Mouse (Mus musculus): ENCODE measurements around the gene Crybb1.

Crybb1 gene

DNA sequence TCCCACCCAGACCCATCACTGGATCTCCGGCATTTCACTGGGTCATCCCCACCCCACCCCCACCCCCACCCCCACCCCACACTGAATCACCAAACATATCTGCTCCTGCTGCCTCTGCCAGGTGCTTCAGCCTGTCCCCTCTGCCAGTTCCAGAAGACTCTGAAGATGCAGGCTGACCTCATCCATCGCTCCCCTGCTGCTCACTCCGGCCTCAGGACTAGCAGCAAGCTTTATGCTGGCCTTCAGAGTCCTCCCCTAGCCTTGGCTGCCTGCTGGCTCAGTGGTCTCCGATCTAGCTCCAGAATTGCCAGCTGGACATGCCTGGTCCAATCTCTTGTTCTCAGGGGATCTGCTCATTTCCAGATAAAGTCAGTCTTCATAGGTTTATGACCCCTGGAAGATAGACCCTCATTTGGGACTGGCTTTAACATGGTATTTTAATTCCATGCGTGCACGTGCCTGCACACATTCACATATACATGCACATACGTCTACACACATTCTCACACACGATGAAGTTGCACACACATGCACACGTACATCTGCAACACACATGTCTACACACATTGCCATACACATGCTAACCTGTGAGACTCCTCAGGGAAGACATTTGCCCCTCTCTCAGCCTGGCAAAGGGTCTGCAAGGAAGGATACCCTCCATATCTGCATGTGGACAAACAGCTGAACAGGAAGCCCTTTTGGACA lies 17.6 kb upstream of the Crybb1 start:
- DNase-seq (ENCODE audit: low read depth, low spot score) = no peak

DNA sequence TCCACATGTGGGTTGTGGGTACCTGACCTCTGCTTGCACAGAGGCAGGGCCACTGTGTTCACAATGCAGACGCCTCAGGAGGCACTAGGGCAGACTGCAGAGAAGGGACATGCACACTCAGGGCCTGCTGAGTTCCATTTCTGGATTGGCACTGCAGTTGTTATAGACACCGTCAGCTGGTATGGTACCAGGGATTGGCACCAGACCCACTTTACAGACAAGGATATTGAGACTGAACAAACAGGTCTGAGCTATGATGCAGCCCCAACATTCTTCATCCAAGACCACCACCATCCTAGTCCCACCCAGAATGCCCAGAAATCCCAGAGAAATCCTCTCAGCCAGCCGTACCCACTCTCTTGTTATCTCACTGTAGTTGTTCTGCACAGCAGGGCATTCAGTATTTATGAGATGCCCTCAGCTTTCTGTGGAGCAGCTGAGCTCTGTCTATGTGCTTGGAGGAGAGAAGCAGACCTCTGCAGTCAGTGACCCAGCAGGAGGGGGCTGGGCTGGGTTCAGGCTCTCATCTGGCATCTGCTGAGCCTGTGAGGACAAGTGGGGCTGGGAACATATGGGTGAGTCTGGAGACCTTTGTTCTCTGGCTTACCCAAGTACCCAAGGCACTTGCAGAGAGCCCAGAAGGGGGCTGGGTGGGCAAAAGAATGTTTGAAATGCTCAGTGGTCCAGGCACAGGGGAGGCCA lies 16.7 kb upstream of the Crybb1 start:
- DNase-seq (ENCODE audit: low read depth, low spot score) = no peak

GRCm38 (mm10) chr5:112240761-112241160 lies 14.9 kb upstream of the Crybb1 start:
- peak; percentile 74 for DNase-seq (ENCODE audit: low read depth, low spot score)

- no peak for DNase-seq (ENCODE audit: low read depth, low spot score)
These were observed 13.8 kb upstream of the Crybb1 start for GRCm38 (mm10) chr5:112241849-112242248.

- DNase-seq (ENCODE audit: low read depth, low spot score) = no peak
These were observed 13.2 kb upstream of the Crybb1 start for GRCm38 (mm10) chr5:112242361-112242778.

DNA sequence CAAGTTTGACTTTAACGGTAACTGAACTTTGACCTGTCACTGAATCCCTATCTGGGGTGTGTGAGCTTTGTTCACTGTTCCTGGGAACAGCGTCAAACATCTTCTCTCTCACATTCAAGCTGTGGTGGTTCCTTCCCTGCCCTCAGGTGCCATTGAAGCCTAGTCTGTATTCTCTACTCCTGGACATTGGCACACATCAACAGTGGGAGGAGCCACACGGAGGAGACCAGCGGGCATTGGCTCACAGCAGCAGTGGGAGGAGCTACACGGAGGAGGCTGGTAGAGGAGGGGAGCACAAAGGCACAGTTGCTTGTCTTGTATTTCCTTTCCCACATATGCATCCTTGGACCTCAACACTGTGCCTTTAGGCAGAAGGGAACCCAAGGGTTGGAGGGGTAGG lies 12.6 kb upstream of the Crybb1 start:
- DNase-seq (ENCODE audit: low read depth, low spot score) = no peak

GRCm38 (mm10) chr5:112243539-112244274 lies 11.9 kb upstream of the Crybb1 start:
- no peak for DNase-seq (ENCODE audit: low read depth, low spot score)

DNA sequence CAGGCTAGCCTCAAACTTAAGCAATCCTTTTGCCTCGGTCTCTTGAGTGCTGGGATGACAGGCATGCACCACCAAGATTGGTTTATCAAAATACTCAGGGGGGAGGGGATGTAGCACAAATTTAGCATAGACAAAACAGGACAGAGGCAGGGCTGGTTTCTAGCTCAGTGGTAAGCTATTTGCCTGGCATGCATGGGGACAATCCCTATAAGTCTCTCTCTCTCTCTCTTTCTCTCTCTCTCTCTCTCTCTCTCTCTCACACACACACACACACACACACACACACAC lies 11.4 kb upstream of the Crybb1 start:
- DNase-seq (ENCODE audit: low read depth, low spot score) = no peak

DNA sequence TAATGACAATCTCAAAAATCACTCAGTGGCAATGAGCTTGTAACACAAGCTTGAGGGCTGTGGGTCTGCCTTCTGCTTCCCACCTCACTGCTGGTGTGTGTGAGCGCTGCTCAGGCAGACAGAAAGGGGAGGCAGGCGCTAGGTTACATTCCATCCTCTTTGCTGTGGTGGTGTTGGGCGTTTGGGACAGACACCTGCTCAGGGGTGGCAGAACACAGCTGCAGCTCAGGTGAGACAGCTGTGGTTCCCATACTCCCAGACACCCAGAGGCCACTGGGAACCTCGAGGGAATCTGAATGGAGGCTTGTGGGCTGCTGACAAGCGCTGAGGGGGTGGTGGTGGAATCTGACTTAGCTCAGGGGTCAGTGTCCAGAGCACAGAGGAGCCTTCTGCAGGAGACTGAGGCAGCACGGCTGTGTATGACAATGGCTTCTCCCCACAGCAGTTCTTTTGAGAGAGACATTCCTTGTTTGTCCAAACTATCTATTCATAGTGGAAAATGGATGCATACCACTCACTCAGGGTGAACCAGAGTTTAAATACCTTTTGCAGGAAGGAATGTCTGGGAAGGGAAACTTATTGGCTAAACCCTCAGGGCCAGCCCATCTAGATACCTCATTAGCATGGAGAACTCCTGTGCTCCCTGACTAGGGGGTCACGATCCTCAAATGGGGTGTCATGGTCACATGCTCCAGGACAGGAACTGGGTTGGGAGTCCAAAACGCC lies 10.6 kb upstream of the Crybb1 start:
- no peak for DNase-seq (ENCODE audit: low read depth, low spot score)

DNA sequence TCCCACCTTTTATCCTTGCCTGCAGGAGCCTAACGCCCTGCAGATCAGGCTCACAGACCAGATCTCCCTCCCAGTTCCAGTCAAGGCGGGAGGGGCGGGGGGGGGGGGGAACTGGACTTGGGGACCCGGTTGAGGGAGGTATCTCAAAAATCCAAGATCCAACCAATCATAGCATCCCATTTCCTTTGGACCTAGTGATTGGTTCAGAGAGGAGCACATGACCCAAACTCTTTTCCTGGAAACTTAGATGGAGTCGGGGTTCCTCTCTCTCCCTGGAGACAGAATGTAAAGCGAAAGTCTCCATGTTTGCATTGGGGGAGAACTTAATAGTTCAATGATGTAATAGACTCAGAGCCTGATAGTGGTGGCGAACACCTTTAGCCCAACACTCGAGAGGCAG lies 8.2 kb upstream of the Crybb1 start:
- no peak for DNase-seq (ENCODE audit: low read depth, low spot score)

- DNase-seq (ENCODE audit: low read depth, low spot score) = no peak
These were observed 6.5 kb upstream of the Crybb1 start for GRCm38 (mm10) chr5:112249106-112249505.

DNA sequence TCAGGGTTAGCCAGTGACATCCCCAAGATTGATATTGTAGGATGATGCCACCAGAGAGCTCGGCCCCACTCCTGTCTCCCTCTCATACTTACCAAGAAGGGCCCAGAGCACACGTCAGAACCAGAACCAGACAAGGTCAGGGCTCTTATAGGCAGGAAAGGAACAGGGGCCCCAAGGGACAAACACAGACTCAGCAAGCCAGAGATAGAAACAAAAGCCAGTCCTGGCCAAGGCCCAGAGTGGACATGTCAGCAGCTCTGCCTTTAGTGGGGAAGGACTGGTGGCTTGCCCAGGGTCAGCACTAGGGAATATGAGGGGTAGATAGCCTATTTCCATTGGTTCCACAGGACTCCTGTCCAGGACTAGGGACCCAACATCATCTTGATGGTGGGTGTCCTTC lies 3.2 kb upstream of the Crybb1 start, which contains the start of gene Cryba4:
Cryba4 (minus strand) TSS at position 119 of the 400 bp plus-strand sequence.
- no peak for DNase-seq (ENCODE audit: low read depth, low spot score)

DNA sequence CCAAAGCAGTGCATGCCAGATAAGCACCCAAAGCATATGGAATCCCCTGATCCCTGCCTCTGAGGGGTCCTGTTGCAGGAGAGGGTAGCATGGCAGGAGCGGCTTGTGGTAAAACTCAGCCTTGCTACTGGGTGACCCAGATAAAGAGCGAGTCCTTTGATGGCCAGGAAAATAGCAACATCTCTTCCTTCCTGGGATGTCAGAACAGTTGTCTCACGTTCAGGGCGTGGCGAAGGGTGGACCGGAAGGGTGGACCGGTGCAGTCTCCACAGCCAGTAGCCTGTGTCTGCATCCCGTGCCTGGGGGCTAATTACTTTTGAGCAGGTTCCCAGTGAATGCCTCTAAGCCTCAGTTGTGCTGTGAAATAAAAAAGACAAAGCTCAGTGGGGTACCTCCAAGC lies 2.4 kb upstream of the Crybb1 start:
- no peak for DNase-seq (ENCODE audit: low read depth, low spot score)

DNA sequence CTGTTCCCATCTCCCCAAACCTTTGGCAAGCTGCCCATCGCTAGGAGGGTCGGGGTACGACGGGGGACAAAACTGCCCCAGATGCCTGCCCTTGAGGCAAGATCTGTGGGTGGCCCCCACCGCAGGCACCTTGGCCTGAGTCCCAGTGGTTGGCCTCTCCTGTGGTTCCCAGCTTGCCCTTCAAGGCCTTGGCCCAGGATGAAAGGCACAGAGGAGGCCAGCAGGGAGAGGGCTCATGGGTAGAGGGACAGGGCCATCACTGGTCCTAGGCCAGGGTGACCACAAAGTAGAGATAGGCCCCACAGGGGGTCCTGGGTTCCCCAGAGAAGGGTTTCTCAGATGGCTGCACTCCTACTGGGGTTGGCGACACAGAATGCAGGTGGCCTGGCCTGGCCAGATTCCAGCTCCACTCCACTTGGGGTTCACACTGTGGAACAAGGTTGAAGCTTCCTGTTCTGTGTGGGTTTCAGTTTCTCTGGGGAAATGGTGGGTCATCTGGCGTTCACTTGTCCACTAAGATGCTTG lies 1.3 kb upstream of the Crybb1 start:
- peak; percentile 38 for DNase-seq (ENCODE audit: low read depth, low spot score)

- peak; percentile 36 for DNase-seq (ENCODE audit: low read depth, low spot score)
These were observed 842 bp downstream of the Crybb1 start for GRCm38 (mm10) chr5:112256457-112256856.

DNA sequence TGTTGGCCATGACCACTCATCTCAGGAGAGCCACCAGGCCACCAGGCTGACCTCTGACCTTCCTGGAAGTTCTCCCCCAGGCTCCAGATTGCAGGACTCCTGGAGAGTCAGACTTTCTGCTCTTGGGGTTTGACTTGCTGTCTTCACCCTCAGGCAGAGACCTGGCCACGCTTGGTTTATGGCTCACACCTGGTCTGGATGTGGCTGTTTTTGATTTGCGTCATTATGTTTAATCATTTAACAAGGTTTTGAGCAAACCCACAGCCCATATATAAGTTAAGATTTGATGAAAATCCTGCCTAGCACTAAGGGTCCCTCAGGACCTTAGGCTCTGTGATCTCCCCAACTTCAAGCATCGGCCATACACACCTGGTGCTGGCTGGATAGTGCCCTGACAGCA lies 2.3 kb downstream of the Crybb1 start:
- no peak for DNase-seq (ENCODE audit: low read depth, low spot score)

DNA sequence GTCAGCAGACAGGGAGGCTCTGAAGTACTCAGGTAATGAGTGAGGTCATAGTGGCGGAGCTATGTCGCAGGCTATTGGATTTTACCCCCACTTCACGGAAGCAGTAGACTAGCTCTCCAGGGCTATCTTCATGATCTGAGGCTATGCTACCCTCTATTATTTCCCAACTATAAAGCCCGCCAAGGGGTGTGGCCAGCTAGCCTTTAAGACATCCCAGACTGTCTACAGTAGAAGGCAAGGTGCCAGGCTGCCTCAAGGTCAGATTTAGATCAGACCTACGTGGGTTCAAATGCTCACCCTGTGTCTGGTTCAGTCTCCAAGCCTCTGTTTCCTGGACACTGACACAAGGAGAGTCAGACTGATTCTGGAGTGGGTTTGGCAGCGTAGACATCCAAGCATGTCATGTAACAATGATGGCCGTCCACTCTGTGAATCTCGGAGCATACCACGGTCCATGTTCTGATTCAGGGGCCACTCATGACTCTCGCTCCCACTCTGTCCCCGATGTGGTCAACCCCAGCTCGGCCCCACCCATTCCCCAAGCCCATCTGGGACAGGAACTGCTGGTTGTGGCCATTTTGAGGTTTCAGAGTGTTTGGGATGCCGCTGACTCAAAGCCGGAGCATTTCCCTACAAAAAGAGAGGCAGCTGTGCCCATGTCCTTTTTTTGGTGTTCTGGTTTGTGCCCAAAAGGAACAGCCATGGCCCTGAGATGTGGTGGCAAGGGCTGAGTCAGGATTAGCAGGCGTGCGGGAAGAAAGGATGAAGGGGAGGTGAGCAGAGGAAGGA lies 4.4 kb downstream of the Crybb1 start:
- no peak for DNase-seq (ENCODE audit: low read depth, low spot score)

DNA sequence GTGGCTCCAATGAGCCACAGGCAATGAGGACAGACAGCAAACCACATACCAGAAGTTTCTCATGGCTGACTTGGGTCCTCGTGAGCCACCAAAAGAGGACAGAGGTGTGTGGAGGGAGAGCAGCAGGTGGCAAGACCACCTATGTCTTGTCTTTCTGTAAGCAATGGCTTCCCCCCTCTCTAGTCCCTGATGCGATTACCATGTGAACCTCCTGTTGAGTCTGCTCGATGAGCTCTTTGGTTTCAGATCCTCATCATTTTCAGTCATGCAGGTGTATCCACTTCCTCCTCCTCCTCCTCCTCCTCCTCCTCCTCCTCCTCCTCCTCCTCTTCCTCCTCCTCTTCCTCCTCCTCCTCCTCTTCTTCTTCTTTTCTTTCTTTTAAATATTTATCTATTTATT lies 5.2 kb downstream of the Crybb1 start:
- peak; percentile 44 for DNase-seq (ENCODE audit: low read depth, low spot score)

DNA sequence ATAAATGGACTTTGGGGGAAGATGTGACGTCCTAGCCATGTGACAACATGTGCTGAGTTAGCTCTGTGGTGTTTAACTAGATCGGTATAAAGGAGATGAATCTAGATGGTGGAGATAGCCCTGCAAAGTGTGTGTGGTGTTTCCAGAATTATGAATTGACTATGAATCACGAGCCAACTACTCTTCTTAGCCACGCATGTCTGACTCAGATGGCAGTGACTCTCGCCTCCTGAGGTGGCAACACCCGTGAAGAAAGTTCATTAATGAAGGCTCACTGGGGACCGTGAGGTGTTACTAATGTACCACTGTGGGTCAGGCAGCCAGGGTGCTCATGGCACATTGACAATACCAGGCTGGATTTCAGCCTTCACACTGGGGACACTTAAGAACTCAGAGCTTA lies 8.5 kb downstream of the Crybb1 start:
- no peak for DNase-seq (ENCODE audit: low read depth, low spot score)

DNA sequence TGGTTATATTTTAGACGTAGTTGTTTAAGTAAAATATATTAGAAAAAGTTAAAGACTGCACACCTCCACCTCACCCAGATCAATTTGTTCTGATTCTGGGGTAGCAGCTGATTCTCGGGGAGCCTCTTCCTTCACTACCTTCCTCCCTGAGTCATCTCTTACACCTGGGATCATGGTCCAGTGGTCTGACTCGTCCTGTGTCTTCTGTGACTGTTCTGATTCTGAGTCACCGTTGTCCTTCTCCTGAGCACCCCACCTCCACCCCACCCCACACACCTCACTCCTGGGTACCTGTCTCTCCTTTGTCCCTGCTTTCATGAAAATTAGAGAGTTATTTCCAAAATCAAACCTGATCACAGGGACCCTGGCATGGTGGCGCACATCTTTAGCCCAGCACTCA lies 9.5 kb downstream of the Crybb1 start:
- DNase-seq (ENCODE audit: low read depth, low spot score) = no peak

DNA sequence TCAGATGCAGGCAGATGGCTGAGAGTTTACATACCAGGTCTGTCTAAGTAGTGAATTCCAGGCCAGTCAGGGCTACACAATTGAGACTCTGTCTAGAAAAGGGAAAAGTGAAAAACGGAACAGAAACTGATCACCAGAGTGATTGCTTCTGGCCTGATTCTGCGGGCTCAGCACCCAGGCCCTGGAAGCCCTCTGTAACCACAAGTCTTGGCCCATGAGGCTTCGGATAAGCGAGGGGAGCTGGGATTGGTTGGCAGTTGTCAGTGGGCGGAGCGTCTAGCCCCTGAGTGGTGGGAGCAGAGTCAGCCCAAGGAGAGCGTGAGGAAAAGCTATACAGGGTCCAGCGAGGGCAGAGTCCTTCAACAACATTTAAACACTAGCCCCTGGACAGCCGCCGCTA lies 9.9 kb downstream of the Crybb1 start:
- peak; percentile 90 for DNase-seq (ENCODE audit: low read depth, low spot score)

All from A20 (cell line).